ENCODE assay signal across 8 mouse cellular contexts in the genomic region with DNA sequence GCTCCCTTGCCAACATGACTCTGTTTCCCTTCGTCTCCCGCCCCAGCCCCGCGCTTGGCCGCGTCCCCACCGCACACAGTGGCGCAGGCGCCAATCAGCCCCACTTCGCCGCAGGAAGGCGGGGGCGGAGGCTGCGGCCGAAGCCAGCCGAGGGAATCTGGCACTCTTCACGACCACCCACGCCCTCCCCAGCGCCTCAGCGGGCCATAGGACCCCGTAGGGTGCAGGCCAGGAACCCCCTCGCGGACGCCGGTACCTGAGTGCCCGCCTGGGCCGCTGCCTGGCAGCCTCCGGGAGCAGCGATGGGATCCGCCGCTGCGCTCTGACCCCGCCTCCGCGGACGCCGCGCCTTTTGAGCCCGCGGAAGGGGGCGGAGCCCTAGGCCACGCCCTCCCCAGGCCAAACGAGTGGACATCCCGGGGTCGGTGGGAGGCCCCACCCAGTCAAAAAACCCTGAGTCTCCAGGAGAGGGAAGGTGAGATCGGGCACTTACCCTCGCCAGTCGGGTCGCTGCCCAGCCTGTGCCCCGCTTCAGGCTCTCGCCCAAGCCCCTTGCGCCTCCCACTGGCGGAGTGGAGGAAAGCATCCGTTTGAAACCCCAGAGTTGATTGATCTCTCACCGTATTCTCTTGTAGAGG. TPM values are rescaled to one million over a fixed set of nuclear protein-coding genes. Genes with fewer than 3 reads are reported as not detected.
DNase-seq lines count a peak whose midpoint lies in the region; ATAC-seq lines count a peak whose summit lies in the region.

Pdlim7 (minus strand) TSS at position 566 of the 638 bp plus-strand sequence.

- peak; percentile 59 for ATAC-seq in megakaryocyte progenitor cell, adult 5-6 weeks (replicated peaks; ENCODE audit: poor library complexity)

- intact Hi-C loops in left cerebral cortex, postnatal 10 days (cut with DNase I) = loop anchor here (5.0 kb wide), 1 partner anchor 91 kb away; no protein-coding TSS in a partner anchor

- peak; percentile 96 to 97 for DNase-seq in adrenal gland, adult 18-20 months (ENCODE audit: low spot score in 2 of 2)
- DNase-seq in embryo, embryonic 10 days (ENCODE audit: low spot score) = peak; percentile 86
- DNase-seq in gastrocnemius, postnatal 10 days = peak; percentile 96
- peak; percentile 91 for DNase-seq in induced T-regulatory cell, adult 2 months (ENCODE audit: low read depth)
- DNase-seq in left cerebral cortex, postnatal 10 days (ENCODE audit: extremely low spot score in 1 of 2, low spot score in 2 of 2) = peak; percentile 69 to 90
- peak; percentile 87 for DNase-seq in right cerebral cortex, postnatal 10 days (ENCODE audit: low spot score in 2 of 2)
- peak; percentile 97 for DNase-seq in urinary bladder, postnatal 25 days (ENCODE audit: low spot score)

RNA-seq across cellular contexts. Expression of gene Pdlim7, which starts in this region (rescaled TPM):
- 10 to 100 TPM; 11.6 to 26.8 TPM for total RNA-seq in adrenal gland, adult 18-20 months (2021)
- total RNA-seq in gastrocnemius, postnatal 10 days (2021) = 100 to 1,000 TPM; 458 to 513 TPM
- total RNA-seq in left cerebral cortex, postnatal 10 days (2021) = 10 to 100 TPM; 60.1 to 61.4 TPM
- 12.7 and 13.0 TPM in 2 replicates for total RNA-seq in megakaryocyte progenitor cell, adult 5-6 weeks (2015)
- 5.3 and 5.9 TPM in 2 replicates for total RNA-seq in megakaryocyte progenitor cell, adult 5-6 weeks (2017)

Comparison
In these comparisons a context has a peak if more than half of its experiments do, and no peak if none do; other contexts are left out.
1. Peak in every context shown above with its lines: DNase-seq and ATAC-seq.
2. RNA of gene Pdlim7 (total RNA-seq): 458 to 513 TPM in gastrocnemius, postnatal 10 days; 60.1 to 61.4 TPM in left cerebral cortex, postnatal 10 days, 11.6 to 26.8 TPM in adrenal gland, adult 18-20 months and 5.3 to 13.0 TPM in megakaryocyte progenitor cell, adult 5-6 weeks; every median in the first group is over 4 times any median in the second.